Mouse (Mus musculus) ES-CJ7 (cell line): ENCODE results near the gene Atg4d.
A peak's percentile ranks its signal among the peaks of the same experiment; 100 is the strongest.
"Not testable (repeated sequence)": the region's sequence is repeated elsewhere in the genome, so short reads cannot be mapped to it uniquely, and the experiment has no call there.

Source experiments
- DNase-seq: peaks from one replicate; pipeline ENCODE4 v3.0.0; 2011; ENCODE audit warnings: low read depth, low spot score

The Atg4d gene

GRCm38 (mm10) chr9:21312134-21312533, 47.0 kb downstream of the Atg4d start, which contains the start of gene Ap1m2:
TSS of gene Ap1m2 (minus strand) at chr9:21312337.
- DNase-seq, result no peak

GRCm38 (mm10) chr9:21313394-21313793, 48.3 kb downstream of the Atg4d start:
- peak; percentile 89 for DNase-seq

GRCm38 (mm10) chr9:21314367-21315140, 49.5 kb downstream of the Atg4d start:
- DNase-seq, result no peak

- DNase-seq, result peak; percentile 85
Measured at GRCm38 (mm10) chr9:21315421-21315820, 50.3 kb downstream of the Atg4d start.

- no peak for DNase-seq
Measured at GRCm38 (mm10) chr9:21316696-21317095, 51.6 kb downstream of the Atg4d start.

GRCm38 (mm10) chr9:21318792-21319191, 53.7 kb downstream of the Atg4d start:
- DNase-seq, result no peak

- no peak for DNase-seq
Measured at GRCm38 (mm10) chr9:21319503-21319902, 54.4 kb downstream of the Atg4d start.

GRCm38 (mm10) chr9:21320280-21320618, 55.2 kb downstream of the Atg4d start:
- no peak for DNase-seq

- peak; percentile 71 for DNase-seq
Measured at GRCm38 (mm10) chr9:21320619-21321512, 55.8 kb downstream of the Atg4d start, which contains the start of gene Slc44a2. TSS of gene Slc44a2 (plus strand) at chr9:21320698.

GRCm38 (mm10) chr9:21321513-21321835, 56.4 kb downstream of the Atg4d start:
- DNase-seq, result no peak

GRCm38 (mm10) chr9:21322211-21322916, 57.3 kb downstream of the Atg4d start:
- DNase-seq, result no peak

- DNase-seq, result not testable (repeated sequence)
Measured at GRCm38 (mm10) chr9:21322917-21323297, 57.8 kb downstream of the Atg4d start.

- no peak for DNase-seq
Measured at GRCm38 (mm10) chr9:21324269-21324668, 59.2 kb downstream of the Atg4d start.
